In genomic region chr9:63109782-63110087, GRCm38 (mm10) we compare ENCODE assay signal across 10 mouse cellular contexts. TPM values are rescaled to one million over a fixed set of nuclear protein-coding genes. Genes with fewer than 3 reads are reported as not detected.
DNase-seq lines count a peak whose midpoint lies in the region; ATAC-seq lines count a peak whose summit lies in the region.
"Had no signal": no experiment of that assay in that cellular context is flagged by ENCODE, and none has a peak within 500 bp of the region (broad histone marks: within the 10 kb centered on the region; RNA-seq: fewer than 3 reads in every experiment).

No protein-coding gene starts in this region.

- no peaks in the 10 kb centered on the region for H3K36me3 ChIP-seq in forebrain, embryonic 11.5 days (ENCODE audit: control insufficient read depth, insufficient read depth, low read length)
- no peaks in the 10 kb centered on the region for H3K36me3 ChIP-seq in limb, embryonic 10.5 days
- H3K36me3 ChIP-seq in midbrain, embryonic 12.5 days, result no peaks in the 10 kb centered on the region

- H3K9ac ChIP-seq in forebrain, embryonic 11.5 days (ENCODE audit: low read length), result no peak overlapping the region; the same call in 1 of the 2 replicates
- 0 out of 2 replicates have a peak overlapping the region, but pooled peaks have one; percentile 50 for H3K9ac ChIP-seq in midbrain, embryonic 12.5 days (replicated peaks)

- peak overlapping the region; percentile 94; the same call in 1 of the 2 replicates for H3K4me2 ChIP-seq in forebrain, embryonic 11.5 days (ENCODE audit: low read depth, low read length, severe bottlenecking)
- H3K4me2 ChIP-seq in midbrain, embryonic 12.5 days (replicated peaks), result no peak overlapping the region

- H3K4me1 ChIP-seq in forebrain, embryonic 11.5 days (replicated peaks; ENCODE audit: control insufficient read depth, insufficient read depth, low read length), result peaks cover 17% of the 10 kb centered on the region
- H3K4me1 ChIP-seq in limb, embryonic 10.5 days, result peaks cover 20% of the 10 kb centered on the region
- H3K4me1 ChIP-seq in midbrain, embryonic 12.5 days, result peaks cover 18% of the 10 kb centered on the region

- DNase-seq in heart, adult 11 months, result peak; percentile 89
- no peak for DNase-seq in heart, adult 9 months (ENCODE audit: low spot score in 2 of 2)
- DNase-seq in forebrain, embryonic 11.5 days (ENCODE audit: low spot score), result no peak
- DNase-seq in limb, embryonic 10.5 days (ENCODE audit: low spot score), result no peak
- DNase-seq in B cell, adult 2 months, result no peak
- no peak for DNase-seq in adrenal gland, adult 2 months
- DNase-seq in layer of hippocampus, adult 9-11 months, result no peak

- no peak for ATAC-seq in forebrain, embryonic 11.5 days (replicated peaks; ENCODE audit: low FRiP score)
- ATAC-seq in midbrain, embryonic 12.5 days (ENCODE audit: low FRiP score, low read depth), result no peak

- no peaks in the 10 kb centered on the region for H3K27me3 ChIP-seq in forebrain, embryonic 11.5 days (ENCODE audit: control insufficient read depth, insufficient read depth, low read length)
- no peaks in the 10 kb centered on the region for H3K27me3 ChIP-seq in limb, embryonic 10.5 days (ENCODE audit: low read depth, poor library complexity, severe bottlenecking)
- H3K27me3 ChIP-seq in midbrain, embryonic 12.5 days, result no peaks in the 10 kb centered on the region

- no peak overlapping the region for H3K4me3 ChIP-seq in forebrain, embryonic 11.5 days (ENCODE audit: low read depth, low read length)
- peak overlapping the region; percentile 61; the same call in 1 of the 2 replicates for H3K4me3 ChIP-seq in limb, embryonic 10.5 days
- H3K4me3 ChIP-seq in midbrain, embryonic 12.5 days, result no peak overlapping the region

- H3K9me3 ChIP-seq in forebrain, embryonic 11.5 days (ENCODE audit: control insufficient read depth, low read length), result no peaks in the 10 kb centered on the region
- H3K9me3 ChIP-seq in limb, embryonic 10.5 days (replicated peaks), result no peaks in the 10 kb centered on the region
- no peaks in the 10 kb centered on the region for H3K9me3 ChIP-seq in midbrain, embryonic 12.5 days

- no peak overlapping the region for H3K27ac ChIP-seq in forebrain, embryonic 11.5 days (ENCODE audit: low read depth, low read length)
- peak overlapping the region; percentile 97; the same call in 1 of the 2 replicates for H3K27ac ChIP-seq in limb, embryonic 10.5 days
- 0 out of 2 replicates have a peak overlapping the region, but pooled peaks have one; percentile 70 for H3K27ac ChIP-seq in midbrain, embryonic 12.5 days (replicated peaks)
- H3K27ac ChIP-seq: macrophage had no signal

- WGBS in forebrain, embryonic 11.5 days, result 63% methylated on average over 2 of the region's 2 CpGs
- 43% methylated on average over 2 of the region's 2 CpGs for WGBS in limb, embryonic 10.5 days
- 25% methylated on average over 2 of the region's 2 CpGs for WGBS in midbrain, embryonic 12.5 days

RNA-seq across cellular contexts. Expression of gene Skor1, which starts 39.0 kb away (rescaled TPM):
- 0.33 and 0.43 TPM in 2 replicates for polyA plus RNA-seq in forebrain, embryonic 11.5 days (2014; fragmentation: Nextera tagmentation; extraction: Ambion mirVana)
- 0.10 and 0.14 TPM in 2 replicates for polyA plus RNA-seq in limb, embryonic 10.5 days (2016; fragmentation: Nextera tagmentation; extraction: Ambion mirVana)
- polyA plus RNA-seq in midbrain, embryonic 12.5 days (2016; fragmentation: Nextera tagmentation; extraction: Ambion mirVana), result 0.19 and 0.26 TPM in 2 replicates
- total RNA-seq in adrenal gland, adult 2 months (2021), result under 1 TPM in 1 of 2 experiments, not detected in 1; 0.14 TPM
- 0.04 and 0.11 TPM in 2 replicates for polyA plus RNA-seq in adrenal gland, adult 2 months (2012; rRNA removed)
- polyA plus RNA-seq: C2C12 had no signal
